Mouse (Mus musculus) lung, postnatal 0 days (tissue): ENCODE measurements at regions not wholly inside any gene's neighbourhood (a gene's known extent, or its start where the extent isn't known, plus 50 kb on each side); places are given as distances from the start of the nearest gene placed in this dataset.

ENCODE experiments used
- CTCF ChIP-seq: IDR thresholded peaks from 2 replicates; pipeline ENCODE4 v1.5.1; 2016; ENCODE audit warnings: antibody characterized with exemption, mild to moderate bottlenecking
- EP300 ChIP-seq: IDR thresholded peaks from 2 replicates; pipeline ENCODE4 v1.6.1; 2016; ENCODE audit warnings: antibody characterized with exemption, mild to moderate bottlenecking, control low read depth

DNA sequence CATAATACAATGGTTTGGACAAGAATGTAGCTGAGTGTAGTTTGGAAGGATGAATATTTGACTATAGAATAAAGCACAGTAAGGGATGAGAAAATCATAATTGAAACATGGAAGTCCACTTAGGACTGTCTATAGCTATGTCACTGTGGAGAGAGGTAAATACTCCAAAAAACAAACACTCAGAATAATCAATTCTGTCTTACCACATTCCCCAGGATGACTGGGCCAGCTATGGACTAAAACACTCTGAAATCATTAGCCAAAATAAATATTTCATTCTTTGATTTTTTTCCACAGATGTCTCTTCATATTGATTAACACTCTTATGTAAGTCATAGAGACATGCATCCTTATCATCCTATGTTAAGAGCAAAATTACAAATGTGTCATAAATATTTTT is 274.1 kb upstream of the Klf6 start:
- TF ChIP-seq EP300 (no peak), CTCF (no peak)
